Mouse (Mus musculus) limb, embryonic 12.5 days (tissue): ENCODE data around the gene Tas2r121. TPM values are rescaled to one million over a fixed set of nuclear protein-coding genes. Genes with fewer than 3 reads are reported as not detected.
"Not testable (repeated sequence)": the region's sequence is repeated elsewhere in the genome, so short reads cannot be mapped to it uniquely, and the experiment has no call there.

ENCODE experiments used
- ATAC-seq: fragments of 200-750 bp; cut with Nextera tagmentation; 2 replicates; pipeline ENCODE4 v1.8.0; 2017; ENCODE audit warnings: low read depth, moderate TSS enrichment; ENCODE audit not compliant: insufficient number of reproducible peaks, insufficient read depth, low FRiP score, low TSS enrichment
- H3K27ac ChIP-seq: fragments of 300-500 bp; sonication (generic); 2 replicates; pipeline ENCODE4 v1.5.1; 2016; ENCODE audit warnings: mild to moderate bottlenecking, moderate library complexity
- H3K27me3 ChIP-seq: fragments of 300-500 bp; sonication (generic); 2 replicates; pipeline ENCODE4 v1.6.1; 2016; ENCODE audit warnings: mild to moderate bottlenecking, moderate library complexity
- H3K36me3 ChIP-seq: fragments of 300-500 bp; sonication (generic); 2 replicates; pipeline ENCODE4 v1.6.1; 2016; ENCODE audit warnings: mild to moderate bottlenecking, moderate library complexity
- H3K4me1 ChIP-seq: fragments of 300-500 bp; sonication (generic); replicated peaks from 2 replicates; pipeline ENCODE4 v1.6.1; 2016
- H3K4me2 ChIP-seq: fragments of 300-500 bp; sonication (generic); 2 replicates; pipeline ENCODE4 v1.6.1; 2016; ENCODE audit warnings: mild to moderate bottlenecking, moderate library complexity
- H3K4me3 ChIP-seq: fragments of 300-500 bp; sonication (generic); replicated peaks from 2 replicates; pipeline ENCODE4 v1.5.1; 2016; ENCODE audit warnings: mild to moderate bottlenecking
- H3K9ac ChIP-seq: fragments of 300-500 bp; sonication (generic); replicated peaks from 2 replicates; pipeline ENCODE4 v1.6.1; 2016; ENCODE audit warnings: mild to moderate bottlenecking, moderate library complexity
- H3K9me3 ChIP-seq: fragments of 300-500 bp; sonication (generic); 2 replicates; pipeline ENCODE4 v1.6.1; 2016; ENCODE audit warnings: mild to moderate bottlenecking, moderate library complexity
- WGBS: fragments of 180-500 bp; shearing (Covaris S2); methylation state at CpG from one replicate; pipeline ENCODE4 v1.1.7; 2016; 5-methylcytosine and 5-hydroxymethylcytosine counted together
- polyA plus RNA-seq: library from polyadenylated mRNA; unstranded; fragments of >200 nt; fragmentation: Nextera tagmentation; extraction: Ambion mirVana; gene quantifications from 2 replicates; pipeline ENCODE4 v1.2.1, GENCODE M21; 2016

Gene Tas2r121
- polyA plus RNA-seq: not detected in 2 replicates

DNA sequence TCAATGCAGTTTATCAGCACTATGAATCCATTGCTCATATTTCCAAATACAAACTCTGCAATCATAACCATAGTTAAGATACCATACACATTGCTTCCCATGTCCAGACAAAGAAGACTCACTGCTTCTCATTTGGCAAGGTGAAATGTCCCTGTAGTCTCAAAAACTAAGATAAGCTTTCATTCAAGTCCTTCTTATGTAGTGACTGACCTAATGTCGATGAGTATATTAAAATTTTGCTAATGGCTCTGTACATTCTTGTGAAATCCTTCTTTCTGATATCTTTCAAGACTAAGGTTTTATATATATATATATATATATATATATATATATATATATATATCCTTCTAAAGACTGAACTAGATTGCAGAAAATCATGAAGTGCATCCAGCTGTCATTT is at the start of gene Tas2r121:
Gene Tas2r121 (minus strand): TSS at position 101 of the 400 bp plus-strand sequence.
- Histone ChIP-seq H3K27ac (no peak within 1 kb of the TSS), H3K4me2 (no peak within 1 kb of the TSS), H3K9ac (no peak within 1 kb of the TSS), H3K4me3 (no peak within 1 kb of the TSS), H3K9me3 (no peaks in the 10 kb centered on the region), H3K36me3 (no peaks in the 10 kb centered on the region), H3K4me1 (no peaks in the 10 kb centered on the region), H3K27me3 (no peaks in the 10 kb centered on the region)
- 77% methylated on average over 1 of the region's 1 CpGs for WGBS
- no peak for ATAC-seq

DNA sequence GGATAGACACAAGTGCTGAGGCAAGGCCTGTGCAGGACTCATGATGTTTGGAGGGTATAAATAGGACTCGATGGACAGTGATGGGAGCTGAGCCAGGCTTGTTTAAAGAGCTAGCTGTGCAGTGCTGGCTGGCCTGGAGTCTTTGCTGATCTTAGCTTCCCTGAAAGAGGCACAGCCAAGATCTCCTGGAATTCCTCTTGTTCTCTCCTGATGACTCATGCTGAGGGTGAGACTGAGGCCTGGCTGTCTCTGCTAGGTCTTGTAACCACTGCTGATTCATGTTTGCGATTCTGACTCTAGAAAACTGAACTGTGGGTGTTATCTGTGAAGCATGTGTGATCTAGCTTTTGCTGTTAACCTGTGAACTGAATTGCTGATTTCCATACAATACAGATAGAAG is 49.4 kb upstream of the Tas2r121 start:
- Histone ChIP-seq H3K4me2 (no peak overlapping the region), H3K9ac (no peak overlapping the region), H3K4me1 (no peaks in the 10 kb centered on the region), H3K27ac (no peak overlapping the region), H3K36me3 (no peaks in the 10 kb centered on the region), H3K9me3 (no peaks in the 10 kb centered on the region), H3K4me3 (no peak overlapping the region), H3K27me3 (no peaks in the 10 kb centered on the region)
- ATAC-seq: no peak
- WGBS: 80% methylated on average over 2 of the region's 2 CpGs

DNA sequence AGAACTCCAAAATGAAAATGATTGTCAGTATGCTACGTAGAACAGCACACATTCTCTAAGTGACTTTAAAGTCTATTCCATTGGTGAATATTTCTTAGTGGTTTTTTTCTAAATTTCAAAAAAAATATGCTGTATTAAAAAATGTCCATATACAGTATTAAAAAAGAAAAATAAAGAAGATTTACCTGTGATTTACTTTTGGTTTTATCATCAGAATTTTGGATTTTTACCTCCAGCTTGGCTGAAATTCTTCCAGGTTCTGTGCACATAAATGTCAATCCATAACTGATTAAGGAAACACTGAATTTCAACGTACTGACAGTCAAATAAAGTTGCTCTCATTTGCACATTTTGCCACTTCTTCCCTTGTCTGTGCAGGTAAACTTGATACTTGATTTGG is 37.1 kb upstream of the Tas2r121 start, which contains the start of gene Tas2r115:
Gene Tas2r115 (minus strand): TSS at position 101 of the 400 bp plus-strand sequence.
- Histone ChIP-seq H3K27ac (no peak within 1 kb of the TSS), H3K27me3 (no peaks in the 10 kb centered on the region), H3K36me3 (no peaks in the 10 kb centered on the region), H3K9ac (no peak within 1 kb of the TSS), H3K4me2 (no peak within 1 kb of the TSS), H3K4me1 (no peaks in the 10 kb centered on the region), H3K9me3 (no peaks in the 10 kb centered on the region), H3K4me3 (no peak within 1 kb of the TSS)
- no peak for ATAC-seq
- WGBS: 74% methylated on average over 2 of the region's 2 CpGs

DNA sequence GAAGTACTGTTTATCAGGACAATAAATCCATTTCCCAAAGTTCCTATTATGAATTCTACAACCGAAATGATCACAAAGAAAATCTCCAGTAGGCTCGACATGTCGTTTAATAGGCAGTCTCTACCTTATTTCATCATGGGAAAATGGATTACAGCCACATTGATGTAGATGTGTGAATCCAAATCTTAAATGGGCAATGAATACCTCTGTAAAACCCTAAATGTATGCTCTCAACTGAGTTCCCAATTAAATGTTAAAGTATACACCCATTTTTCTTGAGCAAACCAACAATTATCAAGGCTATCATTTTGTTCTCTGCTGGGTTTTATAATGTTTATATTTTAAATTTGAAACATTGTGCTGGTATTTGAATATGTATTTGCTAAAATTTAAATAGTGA is 11.0 kb upstream of the Tas2r121 start, which contains the start of gene Tas2r122:
Gene Tas2r122 (minus strand): TSS at position 101 of the 400 bp plus-strand sequence.
- Histone ChIP-seq H3K36me3 (no peaks in the 10 kb centered on the region), H3K4me1 (no peaks in the 10 kb centered on the region), H3K4me2 (no peak within 1 kb of the TSS), H3K27me3 (no peaks in the 10 kb centered on the region), H3K4me3 (no peak within 1 kb of the TSS), H3K9ac (no peak within 1 kb of the TSS), H3K27ac (no peak within 1 kb of the TSS), H3K9me3 (0 out of 2 replicates have a peak, but pooled peaks cover 4% of the 10 kb centered on the region)
- WGBS: 82% methylated on average over 3 of the region's 3 CpGs
- ATAC-seq: no peak

DNA sequence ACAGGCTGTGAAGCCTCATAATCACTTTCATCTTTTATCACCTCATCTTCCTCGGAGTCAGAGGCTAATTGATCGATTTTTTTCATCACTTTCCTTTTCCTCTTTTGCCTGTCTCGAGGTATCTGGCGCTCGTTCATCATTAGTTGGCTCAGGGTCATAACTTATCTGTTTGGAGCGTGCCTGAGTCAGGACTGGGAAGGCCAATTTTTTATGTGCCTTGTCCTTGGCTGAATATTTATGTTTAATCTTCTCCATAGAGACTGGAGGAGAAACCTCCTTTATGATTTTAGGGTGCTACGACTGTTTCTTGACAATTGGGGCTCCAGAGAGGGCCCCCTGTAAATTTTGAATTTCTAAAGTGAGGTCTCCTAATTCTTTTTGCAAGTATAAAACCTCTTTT is 9.2 kb downstream of the Tas2r121 start:
- not testable (repeated sequence) for H3K27me3 ChIP-seq, H3K36me3 ChIP-seq, H3K9ac ChIP-seq, H3K9me3 ChIP-seq, H3K4me3 ChIP-seq, ATAC-seq, H3K27ac ChIP-seq, H3K4me2 ChIP-seq, H3K4me1 ChIP-seq
- 77% methylated on average over 7 of the region's 7 CpGs for WGBS

DNA sequence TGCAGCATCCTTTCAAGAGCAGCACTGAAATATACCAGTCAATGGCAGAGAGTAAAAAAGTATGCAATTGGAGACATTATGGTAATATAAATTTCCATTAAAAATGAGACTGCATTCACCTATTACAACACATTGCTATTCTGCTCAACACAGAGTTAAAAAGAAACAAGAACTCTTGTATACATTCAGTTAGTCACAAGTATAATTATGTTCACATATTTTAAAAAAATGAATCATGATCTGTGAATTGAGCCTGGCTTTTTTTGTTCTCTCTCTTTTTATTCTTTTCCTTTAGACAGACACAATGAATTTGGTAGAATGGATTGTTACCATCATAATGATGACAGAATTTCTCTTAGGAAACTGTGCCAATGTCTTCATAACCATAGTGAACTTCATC is 44.2 kb downstream of the Tas2r121 start, which contains the start of gene Tas2r120:
Gene Tas2r120 (plus strand): TSS at position 301 of the 400 bp plus-strand sequence.
- H3K9ac ChIP-seq: no peak within 1 kb of the TSS
- H3K9me3 ChIP-seq: no peaks in the 10 kb centered on the region; the same call in 1 of the 2 replicates
- no peak within 1 kb of the TSS for H3K4me2 ChIP-seq
- H3K27me3 ChIP-seq: no peaks in the 10 kb centered on the region
- no peak within 1 kb of the TSS for H3K4me3 ChIP-seq
- H3K36me3 ChIP-seq: no peaks in the 10 kb centered on the region
- ATAC-seq: no peak
- no peaks in the 10 kb centered on the region for H3K4me1 ChIP-seq
- no peak within 1 kb of the TSS for H3K27ac ChIP-seq

DNA sequence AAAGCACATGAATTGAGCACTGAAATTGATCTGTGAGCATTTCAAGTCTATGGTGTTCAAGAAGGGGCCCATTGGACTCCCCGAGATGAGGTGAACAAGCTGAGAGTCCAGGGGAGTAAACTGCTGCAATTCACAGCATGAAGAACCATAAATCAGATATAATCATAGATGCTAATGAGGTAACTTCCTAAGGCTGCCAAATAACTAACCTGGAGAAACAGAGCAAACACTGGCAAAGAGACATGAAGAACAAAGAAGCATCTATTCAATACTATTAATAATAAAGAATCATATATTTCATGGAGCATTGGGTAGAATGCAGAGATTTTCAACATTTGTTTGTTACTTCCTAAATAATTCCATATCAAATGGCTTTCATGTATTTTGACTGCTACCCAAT is 49.4 kb downstream of the Tas2r121 start, which contains the start of gene A630073D07Rik:
Gene A630073D07Rik (minus strand): TSS at position 101 of the 400 bp plus-strand sequence.
- 72% methylated on average over 1 of the region's 1 CpGs for WGBS
- no peaks in the 10 kb centered on the region for H3K36me3 ChIP-seq
- no peak within 1 kb of the TSS for H3K4me2 ChIP-seq
- ATAC-seq: no peak
- no peaks in the 10 kb centered on the region for H3K27me3 ChIP-seq
- H3K9ac ChIP-seq: no peak within 1 kb of the TSS
- H3K4me1 ChIP-seq: no peaks in the 10 kb centered on the region
- H3K9me3 ChIP-seq: 0 out of 2 replicates have a peak, but pooled peaks cover 2% of the 10 kb centered on the region
- H3K4me3 ChIP-seq: no peak within 1 kb of the TSS
- H3K27ac ChIP-seq: no peak within 1 kb of the TSS

Other genes with a start within 250 kb of the Tas2r121 start
- gene Prh1, start 131.2 kb downstream of the Tas2r121 start, polyA plus RNA-seq: not detected in 2 replicates
- not detected in 2 replicates for gene Prp2, start 105.1 kb downstream of the Tas2r121 start, polyA plus RNA-seq
- gene A630073D07Rik, start 49.5 kb downstream of the Tas2r121 start, polyA plus RNA-seq: not detected in 2 replicates
- gene Tas2r120, start 44.1 kb downstream of the Tas2r121 start, polyA plus RNA-seq: not detected in 2 replicates
- not detected in 2 replicates for gene Tas2r122, start 10.9 kb upstream of the Tas2r121 start, polyA plus RNA-seq
- not detected in 2 replicates for gene Tas2r115, start 37.0 kb upstream of the Tas2r121 start, polyA plus RNA-seq
- gene Tas2r124, start 53.7 kb upstream of the Tas2r121 start, polyA plus RNA-seq: not detected in 2 replicates
- gene Tas2r102, start 61.1 kb upstream of the Tas2r121 start, polyA plus RNA-seq: not detected in 2 replicates
- gene Tas2r136, start 77.2 kb upstream of the Tas2r121 start, polyA plus RNA-seq: not detected in 2 replicates
- not detected in 2 replicates for gene Tas2r117, start 101.8 kb upstream of the Tas2r121 start, polyA plus RNA-seq
- not detected in 2 replicates for gene Tas2r123, start 146.1 kb upstream of the Tas2r121 start, polyA plus RNA-seq
- not detected in 2 replicates for gene Tas2r116, start 154.4 kb upstream of the Tas2r121 start, polyA plus RNA-seq
- gene Tas2r110, start 167.0 kb upstream of the Tas2r121 start, polyA plus RNA-seq: not detected in 2 replicates
- gene Tas2r113, start 192.0 kb upstream of the Tas2r121 start, polyA plus RNA-seq: not detected in 2 replicates
- gene Tas2r125, start 208.6 kb upstream of the Tas2r121 start, polyA plus RNA-seq: not detected in 2 replicates